Mouse (Mus musculus) bone marrow, adult 2 months (tissue): ENCODE data around the gene 2810021J22Rik.
"Not testable (repeated sequence)": the region's sequence is repeated elsewhere in the genome, so short reads cannot be mapped to it uniquely, and the experiment has no call there.

Experiments
- CTCF ChIP-seq: fragments of 200-500 bp; IDR thresholded peaks from 2 replicates; pipeline ENCODE4 v1.5.1; 2011; ENCODE audit warnings: low read length, control low read depth; ENCODE audit not compliant: control insufficient read depth, insufficient read depth
- POLR2A ChIP-seq: fragments of 200-500 bp; IDR thresholded peaks from 2 replicates; pipeline ENCODE4 v1.6.1; 2011; ENCODE audit warnings: low read depth, mild to moderate bottlenecking, control low read depth, low read length, borderline replicate concordance; ENCODE audit not compliant: control insufficient read depth

- TF ChIP-seq CTCF, POLR2A: not testable (repeated sequence)
Observed at GRCm38 (mm10) chr11:58828937-58829336, 38.1 kb upstream of the 2810021J22Rik start, which contains the start of gene Olfr312.
